Mouse (Mus musculus) MEL (cell line): ENCODE measurements around the gene Hsf2. TPM values are rescaled to one million over a fixed set of nuclear protein-coding genes. Genes with fewer than 3 reads are reported as not detected.
A peak's percentile ranks its signal among the peaks of the same experiment; 100 is the strongest.

ENCODE experiments used
- DNase-seq: peaks from one replicate; pipeline ENCODE4 v3.0.0; 2011; ENCODE audit warnings: low read depth, low spot score
- H3K27ac ChIP-seq: 2 replicates; pipeline ENCODE4 v1.5.1; 2012; ENCODE audit warnings: low read depth, mild to moderate bottlenecking, control low read depth, low read length, moderate library complexity; ENCODE audit not compliant: control insufficient read depth
- H3K27me3 ChIP-seq, 2 experiments: fragments of 150-350 bp in 1 of 2; sonication (generic) in 1 of 2; 2 replicates each; pipeline ENCODE4 v1.6.1; 2012; ENCODE audit warnings: low read length in 2 of 2, mild to moderate bottlenecking in 2 of 2, improper control_type of control experiment in 1 of 2, moderate library complexity in 1 of 2; ENCODE audit not compliant: insufficient read depth in 2 of 2, control insufficient read depth in 1 of 2
- H3K36me3 ChIP-seq, 2 experiments: 2 replicates each; pipeline ENCODE4 v1.6.1; 2012 to 2014; ENCODE audit warnings: low read length in 2 of 2, improper control_type of control experiment in 1 of 2, inconsistent platforms in 1 of 2, mild to moderate bottlenecking in 1 of 2; ENCODE audit not compliant: insufficient read depth in 2 of 2, control insufficient read depth in 1 of 2
- H3K4me1 ChIP-seq, 2 experiments: fragments of 150-350 bp in 1 of 2; sonication (generic) in 1 of 2; 2 replicates each; pipeline ENCODE4 v1.6.1; 2012; ENCODE audit warnings: low read length in 2 of 2, improper control_type of control experiment in 1 of 2, mild to moderate bottlenecking in 1 of 2; ENCODE audit not compliant: insufficient read depth in 2 of 2, control insufficient read depth in 1 of 2
- H3K4me3 ChIP-seq, 2 experiments: fragments of 150-350 bp in 1 of 2; sonication (generic) in 1 of 2; 2 replicates each; pipeline ENCODE4 v1.5.1; 2012; ENCODE audit warnings: low read depth in 2 of 2, low read length in 2 of 2, mild to moderate bottlenecking in 2 of 2, moderate library complexity in 2 of 2, control low read depth in 1 of 2, improper control_type of control experiment in 1 of 2; ENCODE audit not compliant: control insufficient read depth in 1 of 2, insufficient read depth in 1 of 2
- H3K79me2 ChIP-seq: 2 replicates; pipeline ENCODE4 v1.6.1; 2012; ENCODE audit warnings: mild to moderate bottlenecking, low read length, moderate library complexity; ENCODE audit not compliant: control insufficient read depth, poor library complexity, insufficient read depth
- H3K9ac ChIP-seq: 2 replicates; pipeline ENCODE4 v1.6.1; 2012; ENCODE audit warnings: low read depth, mild to moderate bottlenecking, control low read depth, low read length, moderate library complexity; ENCODE audit not compliant: control insufficient read depth, poor library complexity, severe bottlenecking
- H3K9me3 ChIP-seq: fragments of 150-350 bp; sonication (generic); replicated peaks from 2 replicates; pipeline ENCODE4 v1.6.1; 2012; ENCODE audit warnings: mild to moderate bottlenecking, low read length, improper control_type of control experiment, moderate library complexity; ENCODE audit not compliant: insufficient read depth
- CHD1 ChIP-seq: IDR thresholded peaks from 2 replicates; pipeline ENCODE4 v1.6.1; 2012; ENCODE audit warnings: low read depth, mild to moderate bottlenecking, inconsistent platforms, low read length, improper control_type of control experiment
- E2F4 ChIP-seq: IDR thresholded peaks from 2 replicates; pipeline ENCODE4 v1.6.1; 2011; ENCODE audit warnings: low read depth, low read length, improper control_type of control experiment, borderline replicate concordance
- EP300 ChIP-seq, 2 experiments: IDR thresholded peaks; 2 replicates each; pipeline ENCODE4 v1.6.1; 2011; ENCODE audit warnings: improper control_type of control experiment in 2 of 2, low read length in 2 of 2, low read depth in 1 of 2, mild to moderate bottlenecking in 1 of 2
- MAFK ChIP-seq: IDR thresholded peaks from 2 replicates; pipeline ENCODE4 v1.6.1; 2011; ENCODE audit warnings: low read depth, mild to moderate bottlenecking, low read length, improper control_type of control experiment, borderline replicate concordance
- MAZ ChIP-seq: IDR thresholded peaks from 2 replicates; pipeline ENCODE4 v1.6.1; 2012; ENCODE audit warnings: low read depth, mild to moderate bottlenecking, inconsistent platforms, low read length, improper control_type of control experiment
- MEF2A ChIP-seq: IDR thresholded peaks from 2 replicates; pipeline ENCODE4 v1.6.1; 2014; ENCODE audit warnings: low read depth, mild to moderate bottlenecking, inconsistent platforms, low read length, improper control_type of control experiment; ENCODE audit not compliant: poor library complexity, insufficient replicate concordance, severe bottlenecking; ENCODE audit errors: extremely low read depth
- MXI1 ChIP-seq: IDR thresholded peaks from 2 replicates; pipeline ENCODE4 v1.6.1; 2011; ENCODE audit warnings: mild to moderate bottlenecking, low read depth, low read length, improper control_type of control experiment
- MYC ChIP-seq: IDR thresholded peaks from 2 replicates; pipeline ENCODE4 v1.6.1; 2011; ENCODE audit warnings: low read depth, mild to moderate bottlenecking, low read length, improper control_type of control experiment, moderate library complexity
- NELFE ChIP-seq: IDR thresholded peaks from 2 replicates; pipeline ENCODE4 v1.6.1; 2011; ENCODE audit warnings: low read depth, low read length, improper control_type of control experiment
- POLR2A ChIP-seq, 2 experiments: IDR thresholded peaks; 2 replicates each; pipeline ENCODE4 v1.6.1; 2011 to 2012; ENCODE audit warnings: low read length in 2 of 2, mild to moderate bottlenecking in 2 of 2, control low read depth in 1 of 2, improper control_type of control experiment in 1 of 2, low read depth in 1 of 2, moderate library complexity in 1 of 2; ENCODE audit not compliant: control insufficient read depth in 1 of 2, insufficient read depth in 1 of 2, poor library complexity in 1 of 2
- RCOR1 ChIP-seq: IDR thresholded peaks from 2 replicates; pipeline ENCODE4 v1.6.1; 2012; ENCODE audit warnings: low read depth, mild to moderate bottlenecking, inconsistent platforms, low read length, improper control_type of control experiment
- SIN3A ChIP-seq: IDR thresholded peaks from 2 replicates; pipeline ENCODE4 v1.6.1; 2012; ENCODE audit warnings: low read length, improper control_type of control experiment, inconsistent platforms
- TAL1 ChIP-seq: IDR thresholded peaks from 2 replicates; pipeline ENCODE4 v1.6.1; 2012; ENCODE audit warnings: mild to moderate bottlenecking, inconsistent platforms, low read length, moderate library complexity, mixed read lengths
- TBP ChIP-seq: IDR thresholded peaks from 2 replicates; pipeline ENCODE4 v1.8.0; 2011; ENCODE audit warnings: low read depth, low read length, improper control_type of control experiment
- ZMIZ1 ChIP-seq: IDR thresholded peaks from 2 replicates; pipeline ENCODE4 v1.6.1; 2012; ENCODE audit warnings: low read depth, mild to moderate bottlenecking, inconsistent platforms, low read length, improper control_type of control experiment, moderate library complexity
- ZNF384 ChIP-seq: IDR thresholded peaks from 2 replicates; pipeline ENCODE4 v1.6.1; 2012; ENCODE audit warnings: low read depth, mild to moderate bottlenecking, inconsistent platforms, low read length, improper control_type of control experiment
- polyA plus RNA-seq, 2 experiments: library from polyadenylated mRNA; stranded (reverse) in 1 of 2; unstranded in 1 of 2; fragments of >175 nt in 1 of 2; fragments of >200 nt in 1 of 2; gene quantifications; 2 replicates each; pipeline versions ENCODE4 v1.2.1 to v1.2.4; 2012; ENCODE audit warnings: low replicate concordance in 2 of 2, low read depth in 1 of 2; ENCODE audit not compliant: insufficient read length in 2 of 2, insufficient read depth in 1 of 2, missing spikeins in 1 of 2
- total RNA-seq: library from RNA; depleted of rRNA; stranded (reverse); fragments of 300-350 nt; gene quantifications from 2 replicates; pipeline ENCODE4 v1.2.3, GENCODE M21; 2012

The Hsf2 gene
- total and polyA plus RNA-seq, 3 experiments: 4.5 to 6.1 TPM; not detected in 1

DNA sequence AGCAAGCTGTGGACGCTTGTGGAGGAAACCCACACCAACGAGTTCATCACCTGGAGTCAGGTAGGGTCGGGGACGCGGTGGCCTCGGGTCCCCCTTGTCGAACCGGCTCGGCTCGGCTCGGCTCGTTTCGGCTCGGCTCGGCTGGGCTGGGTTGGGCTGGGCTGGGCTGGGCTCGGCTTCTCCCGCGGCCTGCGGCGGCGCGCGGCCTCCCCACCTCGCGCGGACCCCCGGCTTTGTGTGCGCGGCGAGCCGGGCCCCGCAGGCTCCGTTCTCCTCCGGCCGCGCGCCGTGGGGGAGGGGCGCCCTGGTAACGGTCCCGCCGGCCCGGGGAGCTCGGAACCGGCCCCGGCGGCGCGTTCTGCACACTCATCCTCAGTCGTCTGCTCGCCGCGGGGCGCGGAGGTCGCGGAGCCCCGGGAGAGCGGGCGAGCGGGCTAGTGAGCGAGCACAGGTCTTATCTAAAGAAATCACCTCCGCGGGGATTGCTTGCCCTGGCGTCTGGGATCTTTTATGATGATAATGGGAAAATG is 422 bp downstream of the Hsf2 start:
- Histone ChIP-seq H3K9ac (peak overlapping the region; percentile 84), H3K9me3 (no peaks in the 10 kb centered on the region), H3K36me3 (peaks cover 0 to 10% of the 10 kb centered on the region in 2 experiments; a peak in 2 of 4 replicates), H3K27me3 (no peaks in the 10 kb centered on the region; a peak in 1 of 4 replicates), H3K79me2 (peaks cover 5% of the 10 kb centered on the region), H3K4me3 (peak overlapping the region; percentile 89 to 91), H3K4me1 (peaks cover 0 to 3% of the 10 kb centered on the region in 2 experiments; a peak in 1 of 4 replicates), H3K27ac (peak overlapping the region; percentile 31; the same call in 1 of the 2 replicates)
- TF ChIP-seq MAZ (no peak), MEF2A (no peak), MYC (no peak), SIN3A (0 out of 2 replicates have a peak, but pooled peaks have one; percentile 19), ZMIZ1 (no peak), MAFK (no peak), E2F4 (no peak), TBP (no peak), CHD1 (no peak), RCOR1 (0 out of 2 replicates have a peak, but pooled peaks have one; percentile 18), ZNF384 (no peak), POLR2A (IDR thresholded peaks at IDR 0.05; ENCODE audit: control insufficient read depth in 1 of 2, insufficient read depth in 1 of 2, low read depth in 1 of 2, low read length in 2 of 2, poor library complexity in 1 of 2) (no peak), MXI1 (0 out of 2 replicates have a peak, but pooled peaks have one; percentile 31)
- DNase-seq: peak; percentile 52

- H3K27ac ChIP-seq: no peak overlapping the region
- peaks cover 0 to 10% of the 10 kb centered on the region in 2 experiments; a peak in 2 of 4 replicates for H3K36me3 ChIP-seq
- no peaks in the 10 kb centered on the region for H3K9me3 ChIP-seq
- peak; percentile 34 for DNase-seq
- peaks cover 5% of the 10 kb centered on the region for H3K79me2 ChIP-seq
- no peaks in the 10 kb centered on the region; a peak in 1 of 4 replicates for H3K27me3 ChIP-seq
- H3K4me1 ChIP-seq: peaks cover 0 to 3% of the 10 kb centered on the region in 2 experiments; a peak in 2 of 4 replicates
- H3K9ac ChIP-seq: peak overlapping the region; percentile 84
- no peak for TF ChIP-seq TAL1
- no peak for TF ChIP-seq CHD1
- TF ChIP-seq EP300 (IDR thresholded peaks at IDR 0.05; ENCODE audit: low read depth in 1 of 2, low read length in 2 of 2): no peak
- 0 out of 2 replicates have a peak, but pooled peaks have one; percentile 7 for TF ChIP-seq MXI1
- TF ChIP-seq NELFE: no peak
- H3K4me3 ChIP-seq: peak overlapping the region; percentile 89 to 91
Observed at GRCm38 (mm10) chr10:57487201-57487600, 1.0 kb downstream of the Hsf2 start.
